Mouse (Mus musculus) embryonic fibroblast, embryonic 13.5 days (primary cell): ENCODE data around the gene Pold3.

ENCODE experiments used
- CTCF ChIP-seq: IDR thresholded peaks from 2 replicates; pipeline ENCODE4 v1.5.1; 2011; ENCODE audit warnings: mild to moderate bottlenecking, control low read depth, low read length, moderate library complexity, borderline replicate concordance; ENCODE audit not compliant: insufficient read depth
- POLR2A ChIP-seq: IDR thresholded peaks from 2 replicates; pipeline ENCODE4 v1.6.1; 2011; ENCODE audit warnings: low read depth, mild to moderate bottlenecking, control low read depth, low read length, moderate library complexity

DNA sequence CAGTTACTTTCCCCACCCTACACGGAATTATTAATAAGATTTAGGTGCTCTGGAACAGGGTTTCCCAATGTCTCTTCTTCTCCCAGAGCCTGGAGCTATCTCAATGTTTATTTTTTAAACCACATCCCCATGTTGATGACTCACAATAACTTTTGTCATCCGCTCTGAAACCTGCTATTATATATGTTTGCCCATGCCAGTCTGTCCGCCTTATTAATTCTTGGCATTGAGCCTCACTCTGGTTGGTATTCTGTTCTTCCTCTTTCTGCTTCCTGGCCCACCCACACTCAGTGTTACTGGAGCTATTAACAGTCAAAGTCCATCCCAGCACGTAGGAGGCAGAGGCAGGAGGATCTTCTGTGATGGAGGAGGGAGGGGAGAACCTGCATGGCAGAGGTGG, 36.3 kb upstream of the Pold3 start:
- no peak for TF ChIP-seq POLR2A
- no peak for TF ChIP-seq CTCF
